Comparison of ENCODE assay signal across 24 mouse cellular contexts in genomic region chr2:73682500-73682899, GRCm38 (mm10).
DNase-seq lines count a peak whose midpoint lies in the region; ATAC-seq and TF ChIP-seq lines count a peak whose summit lies in the region.
"Had no signal": no experiment of that assay in that cellular context is flagged by ENCODE, and none has a peak within 500 bp of the region (broad histone marks: within the 10 kb centered on the region; RNA-seq: fewer than 3 reads in every experiment).

No protein-coding gene starts in this region.

- TF ChIP-seq POLR2A in MEL (IDR thresholded peaks at IDR 0.05; ENCODE audit: control insufficient read depth in 1 of 2, insufficient read depth in 1 of 2, low read depth in 1 of 2, low read length in 2 of 2, poor library complexity in 1 of 2): no peak

- H3K4me3 ChIP-seq in heart, embryonic 12.5 days: no peak overlapping the region
- H3K4me3 ChIP-seq in MEL (ENCODE audit: control insufficient read depth in 1 of 2, insufficient read depth in 1 of 2, low read depth in 2 of 2, low read length in 2 of 2): no peak overlapping the region
- H3K4me3 ChIP-seq: gastrocnemius, adult 2 months; heart, embryonic 13.5 days had no signal

- DNase-seq in heart, adult 18-20 months: no peak
- DNase-seq in MEL (ENCODE audit: low read depth, low spot score): peak; percentile 45
- DNase-seq in MN1 (ENCODE audit: low spot score): peak; percentile 74
- DNase-seq in cerebellum, postnatal 14 days: no peak
- DNase-seq in thymus, postnatal 14 days: no peak
- DNase-seq: adrenal gland, postnatal 10 days; adrenal gland, postnatal 36 days; cerebellum, adult 18-20 months; cerebellum, adult 9-11 months; cerebellum, postnatal 36 days; embryo, embryonic 11 days; gastrocnemius, adult 2 months; gastrocnemius, postnatal 14 days; heart, adult 11 months; heart, postnatal 14 days; heart, postnatal 4 days had no signal

- no peaks in the 10 kb centered on the region for H3K79me2 ChIP-seq in MEL (ENCODE audit: control insufficient read depth, insufficient read depth, low read length, poor library complexity)

- H3K9me3 ChIP-seq in heart, embryonic 12.5 days (replicated peaks): peaks cover 3% of the 10 kb centered on the region; the same call in 1 of the 2 replicates
- H3K9me3 ChIP-seq in MEL (replicated peaks; ENCODE audit: insufficient read depth, low read length): no peaks in the 10 kb centered on the region

- TF ChIP-seq EP300 in MEL (IDR thresholded peaks at IDR 0.05; ENCODE audit: low read depth in 1 of 2, low read length in 2 of 2): peak; percentile 71 to 74

- no peak for TF ChIP-seq RAD21 in MEL (IDR thresholded peaks at IDR 0.05; ENCODE audit: low read depth, low read length)

- 11% methylated on average over 1 of the region's 1 CpGs for WGBS in heart, embryonic 12.5 days

- H3K36me3 ChIP-seq in heart, embryonic 12.5 days: no peaks in the 10 kb centered on the region
- H3K36me3 ChIP-seq in MEL (ENCODE audit: control insufficient read depth in 1 of 2, insufficient read depth in 2 of 2, low read length in 2 of 2): peaks cover 0 to 14% of the 10 kb centered on the region in 2 experiments; a peak in 2 of 4 replicates

- no peaks in the 10 kb centered on the region for H3K27me3 ChIP-seq in heart, embryonic 12.5 days (replicated peaks)
- no peaks in the 10 kb centered on the region for H3K27me3 ChIP-seq in MEL (ENCODE audit: control insufficient read depth in 1 of 2, insufficient read depth in 2 of 2, low read length in 2 of 2)
- H3K27me3 ChIP-seq: heart, embryonic 13.5 days; Patski had no signal

- no peak overlapping the region for H3K4me2 ChIP-seq in heart, embryonic 12.5 days
- H3K4me2 ChIP-seq: heart, embryonic 13.5 days; hindbrain, embryonic 14.5 days had no signal

- no peak overlapping the region for H3K9ac ChIP-seq in heart, embryonic 12.5 days
- H3K9ac ChIP-seq in MEL (ENCODE audit: control insufficient read depth, low read depth, low read length, poor library complexity, severe bottlenecking): no peak overlapping the region
- H3K9ac ChIP-seq: heart, embryonic 13.5 days; hindbrain, embryonic 14.5 days had no signal

- TF ChIP-seq CTCF in MEL (IDR thresholded peaks at IDR 0.05 in 2 of 3, conservative IDR thresholded peaks at IDR 0.05 in 1 of 3; ENCODE audit: control insufficient read depth in 1 of 3, insufficient read depth in 1 of 3, low read depth in 2 of 3, low read length in 3 of 3, poor library complexity in 1 of 3, severe bottlenecking in 1 of 3): no peak

- H3K4me1 ChIP-seq in heart, embryonic 12.5 days (replicated peaks): peaks cover 10% of the 10 kb centered on the region; the same call in 1 of the 2 replicates
- H3K4me1 ChIP-seq in MEL (ENCODE audit: control insufficient read depth in 1 of 2, insufficient read depth in 2 of 2, low read length in 2 of 2): peaks cover 8 to 14% of the 10 kb centered on the region in 2 experiments

- no peak overlapping the region for H3K27ac ChIP-seq in heart, embryonic 12.5 days (ENCODE audit: poor library complexity, severe bottlenecking)
- H3K27ac ChIP-seq in MEL (ENCODE audit: control insufficient read depth, low read depth, low read length): no peak overlapping the region
- H3K27ac ChIP-seq: gastrocnemius, adult 2 months; heart, embryonic 13.5 days; hindbrain, embryonic 14.5 days; hindbrain, postnatal 0 days had no signal

- 0 out of 2 replicates have a peak, but pooled peaks have one; percentile 42 for ATAC-seq in heart, embryonic 12.5 days (ENCODE audit: insufficient number of reproducible peaks, low FRiP score)
- ATAC-seq: CD4-positive, CD25-positive, alpha-beta regulatory T cell, adult 4 months; forebrain, embryonic 16.5 days; hindbrain, postnatal 0 days; intestine, postnatal 0 days; Patski had no signal

TF ChIP-seq in MEL, 35 proteins besides CTCF, POLR2A, EP300 and RAD21:
- TF ChIP-seq GATA1 (IDR thresholded peaks at IDR 0.05; ENCODE audit: low read depth, low read length) (peak; percentile 67), TCF12 (IDR thresholded peaks at IDR 0.05; ENCODE audit: low read depth, low read length) (0 out of 2 replicates have a peak, but pooled peaks have one; percentile 26), MAX (IDR thresholded peaks at IDR 0.05; ENCODE audit: low read length) (no peak), RCOR1 (IDR thresholded peaks at IDR 0.05; ENCODE audit: low read depth, low read length) (peak; percentile 53; the same call in 1 of the 2 replicates), MYB (IDR thresholded peaks at IDR 0.05; ENCODE audit: low read depth, low read length) (peak; percentile 2; the same call in 1 of the 2 replicates)

Comparison
In these comparisons a context has a peak if more than half of its experiments do, and no peak if none do; other contexts are left out.
1. DNase-seq: peak in MEL (single experiment) and MN1 (single experiment); none in heart, adult 18-20 months (0 of 2), cerebellum, postnatal 14 days (0 of 2) and thymus, postnatal 14 days (single experiment).